Comparison of ENCODE assay signal across 12 mouse cellular contexts in the genomic region with DNA sequence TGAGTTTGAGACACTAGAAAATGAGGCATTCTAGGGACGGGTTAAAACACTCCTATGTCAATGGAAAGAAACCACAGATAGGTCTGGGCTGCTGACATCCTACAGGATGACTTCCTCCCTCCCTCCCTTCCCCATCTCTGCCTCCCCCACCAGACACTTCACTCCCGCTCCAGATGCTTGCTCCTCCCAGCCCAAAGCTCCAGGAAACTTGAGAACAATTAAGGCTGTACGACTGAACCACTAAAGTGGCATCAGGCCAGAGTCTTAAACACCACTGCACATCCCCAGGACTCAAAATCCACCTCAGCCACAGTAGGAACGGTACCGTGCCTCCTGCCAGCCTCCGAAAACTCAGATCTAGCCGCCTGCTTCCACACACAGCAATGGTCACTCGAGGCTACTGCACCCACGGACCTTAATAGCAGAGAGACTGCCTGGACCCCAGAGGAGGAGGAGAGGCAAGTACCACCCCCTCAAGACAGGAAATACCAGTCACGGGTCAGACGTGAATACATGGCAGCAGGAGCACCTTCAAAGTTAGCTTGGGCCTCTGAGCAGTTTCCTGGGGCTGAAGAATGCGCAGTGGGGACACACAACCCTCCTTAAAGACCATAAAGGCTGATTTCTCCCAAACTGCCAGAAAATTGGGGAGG. TPM values are rescaled to one million over a fixed set of nuclear protein-coding genes. Genes with fewer than 3 reads are reported as not detected.
DNase-seq lines count a peak whose midpoint lies in the region; ATAC-seq lines count a peak whose summit lies in the region.
"Had no signal": no experiment of that assay in that cellular context is flagged by ENCODE, and none has a peak within 500 bp of the region (broad histone marks: within the 10 kb centered on the region; RNA-seq: fewer than 3 reads in every experiment).

No protein-coding gene starts in this region.

- peaks cover 29% of the 10 kb centered on the region for H3K4me1 ChIP-seq in lung, embryonic 15.5 days
- H3K4me1 ChIP-seq in stomach, embryonic 15.5 days = peaks cover 12% of the 10 kb centered on the region

- intact Hi-C loops in left cerebral cortex, postnatal 25 days (cut with DNase I) = no loop called here

- ATAC-seq in lung, embryonic 15.5 days (ENCODE audit: borderline replicate concordance, extremely low read depth, low FRiP score, low TSS enrichment) = peak; percentile 60; the same call in 1 of the 2 replicates
- ATAC-seq in stomach, embryonic 15.5 days (ENCODE audit: insufficient read depth, low FRiP score, low read depth) = no peak

- no peaks in the 10 kb centered on the region for H3K9me3 ChIP-seq in lung, embryonic 15.5 days
- H3K9me3 ChIP-seq in stomach, embryonic 15.5 days = no peaks in the 10 kb centered on the region

- peak overlapping the region; percentile 28; the same call in 1 of the 2 replicates for H3K4me2 ChIP-seq in lung, embryonic 15.5 days
- H3K4me2 ChIP-seq in stomach, embryonic 15.5 days = peak overlapping the region; percentile 28; the same call in 1 of the 2 replicates

- H3K9ac ChIP-seq in lung, embryonic 15.5 days = no peak overlapping the region
- no peak overlapping the region for H3K9ac ChIP-seq in stomach, embryonic 15.5 days

- DNase-seq in embryo, embryonic 10 days (ENCODE audit: low spot score) = peak; percentile 50
- no peak for DNase-seq in embryo, embryonic 9.5 days (ENCODE audit: extremely low spot score)
- no peak for DNase-seq in lung, adult 18-20 months
- peak; percentile 52 for DNase-seq in kidney, postnatal 10 days
- DNase-seq in left cerebral cortex, postnatal 25 days (ENCODE audit: low spot score in 2 of 2) = no peak
- DNase-seq in left cerebral cortex, adult 11 months (ENCODE audit: low spot score) = no peak
- DNase-seq: adrenal gland, postnatal 36 days; cerebellum, postnatal 14 days had no signal

- H3K27me3 ChIP-seq in lung, embryonic 15.5 days = no peaks in the 10 kb centered on the region
- no peaks in the 10 kb centered on the region for H3K27me3 ChIP-seq in stomach, embryonic 15.5 days (replicated peaks)

- H3K27ac ChIP-seq in lung, embryonic 15.5 days = peak overlapping the region; percentile 65
- peak overlapping the region; percentile 65; the same call in 1 of the 2 replicates for H3K27ac ChIP-seq in stomach, embryonic 15.5 days

- no peak overlapping the region for H3K4me3 ChIP-seq in lung, embryonic 15.5 days
- H3K4me3 ChIP-seq in stomach, embryonic 15.5 days (replicated peaks) = no peak overlapping the region

- peaks cover 60% of the 10 kb centered on the region for H3K36me3 ChIP-seq in lung, embryonic 15.5 days
- H3K36me3 ChIP-seq in stomach, embryonic 15.5 days = 0 out of 2 replicates have a peak, but pooled peaks cover 6% of the 10 kb centered on the region

- WGBS in lung, embryonic 15.5 days = 24% methylated on average over 12 of the region's 12 CpGs
- 34% methylated on average over 12 of the region's 12 CpGs for WGBS in stomach, embryonic 15.5 days

RNA-seq across cellular contexts. Expression of a gene that starts 35.1 kb away (rescaled TPM):
- 58.4 and 62.5 TPM in 2 replicates for polyA plus RNA-seq in lung, embryonic 15.5 days (2015; fragmentation: Nextera tagmentation; extraction: Ambion mirVana)
- 35.1 and 36.1 TPM in 2 replicates for polyA plus RNA-seq in stomach, embryonic 15.5 days (2015; fragmentation: Nextera tagmentation; extraction: Ambion mirVana)
- total RNA-seq in left cerebral cortex, postnatal 25 days (2021) = 10 to 100 TPM; 28.5 to 29.2 TPM

RNA-seq across cellular contexts. Expression of a gene that starts 58.7 kb away (rescaled TPM):
- 6.3 and 11.1 TPM in 2 replicates for polyA plus RNA-seq in lung, embryonic 15.5 days (2015; fragmentation: Nextera tagmentation; extraction: Ambion mirVana)
- polyA plus RNA-seq in stomach, embryonic 15.5 days (2015; fragmentation: Nextera tagmentation; extraction: Ambion mirVana) = 0.17 and 1.1 TPM in 2 replicates
- total RNA-seq in left cerebral cortex, postnatal 25 days (2021) = 1 to 10 TPM in 1 of 2 experiments, under 1 TPM in 1; 0.87 to 1.9 TPM
- total RNA-seq: megakaryocyte-erythroid progenitor cell, adult 5-6 weeks; MEL had no signal

Comparison
In these comparisons a context has a peak if more than half of its experiments do, and no peak if none do; other contexts are left out.
1. DNase-seq: peak in embryo, embryonic 10 days (single experiment) and kidney, postnatal 10 days (single experiment); none in embryo, embryonic 9.5 days (single experiment), lung, adult 18-20 months (0 of 2), left cerebral cortex, postnatal 25 days (0 of 2) and left cerebral cortex, adult 11 months (single experiment).